Mouse (Mus musculus) kidney, postnatal 10 days (tissue): ENCODE measurements around the gene Tagln2.

Experiments used
- DNase-seq: peaks from one replicate; pipeline ENCODE4 v3.0.0; 2021; ENCODE audit warnings: mixed read lengths

Tagln2 gene

GRCm38 (mm10) chr1:172499765-172500441 is at the start of gene Tagln2:
Gene Tagln2, plus strand, starts transcription at chr1:172500047.
- peak; percentile 95 for DNase-seq

- no peak for DNase-seq
Measured at GRCm38 (mm10) chr1:172450226-172450625, 49.6 kb upstream of the Tagln2 start.

- no peak for DNase-seq
Measured at GRCm38 (mm10) chr1:172450848-172451470, 48.9 kb upstream of the Tagln2 start.

GRCm38 (mm10) chr1:172452911-172453310 is 46.9 kb upstream of the Tagln2 start:
- DNase-seq = no peak

GRCm38 (mm10) chr1:172453810-172454209 is 46.0 kb upstream of the Tagln2 start:
- no peak for DNase-seq

- no peak for DNase-seq
Measured at GRCm38 (mm10) chr1:172455416-172455815, 44.4 kb upstream of the Tagln2 start.

- DNase-seq = no peak
Measured at GRCm38 (mm10) chr1:172456001-172456677, 43.7 kb upstream of the Tagln2 start.

- DNase-seq = no peak
Measured at GRCm38 (mm10) chr1:172457196-172457595, 42.7 kb upstream of the Tagln2 start.

GRCm38 (mm10) chr1:172458041-172458440 is 41.8 kb upstream of the Tagln2 start:
- DNase-seq = no peak

GRCm38 (mm10) chr1:172461602-172462001 is 38.2 kb upstream of the Tagln2 start:
- no peak for DNase-seq

GRCm38 (mm10) chr1:172462534-172462933 is 37.3 kb upstream of the Tagln2 start:
- DNase-seq = no peak

- DNase-seq = no peak
Measured at GRCm38 (mm10) chr1:172463387-172464333, 36.2 kb upstream of the Tagln2 start.

GRCm38 (mm10) chr1:172468301-172468877 is 31.5 kb upstream of the Tagln2 start:
- DNase-seq = no peak

- DNase-seq = peak; percentile 54
Measured at GRCm38 (mm10) chr1:172469373-172469772, 30.5 kb upstream of the Tagln2 start.

- no peak for DNase-seq
Measured at GRCm38 (mm10) chr1:172469810-172470448, 29.9 kb upstream of the Tagln2 start.

- no peak for DNase-seq
Measured at GRCm38 (mm10) chr1:172472909-172473308, 26.9 kb upstream of the Tagln2 start.

- no peak for DNase-seq
Measured at GRCm38 (mm10) chr1:172474196-172474595, 25.7 kb upstream of the Tagln2 start.

- DNase-seq = no peak
Measured at GRCm38 (mm10) chr1:172475054-172475741, 24.6 kb upstream of the Tagln2 start, which contains the start of gene Slamf9. Gene Slamf9, plus strand, starts transcription at chr1:172475358.

GRCm38 (mm10) chr1:172478020-172478419 is 21.8 kb upstream of the Tagln2 start:
- DNase-seq = no peak

GRCm38 (mm10) chr1:172480376-172480775 is 19.5 kb upstream of the Tagln2 start:
- no peak for DNase-seq

- DNase-seq = no peak
Measured at GRCm38 (mm10) chr1:172481111-172481510, 18.7 kb upstream of the Tagln2 start.
